Mouse (Mus musculus) kidney, adult 8-10 months (tissue): Measurements from ENCODE around the gene Mafk.
A peak's percentile ranks its signal among the peaks of the same experiment; 100 is the strongest.

Experiments
- DNase-seq, 2 experiments: peaks; one replicate each; pipeline ENCODE4 v3.0.0; 2022

Gene Mafk

DNA sequence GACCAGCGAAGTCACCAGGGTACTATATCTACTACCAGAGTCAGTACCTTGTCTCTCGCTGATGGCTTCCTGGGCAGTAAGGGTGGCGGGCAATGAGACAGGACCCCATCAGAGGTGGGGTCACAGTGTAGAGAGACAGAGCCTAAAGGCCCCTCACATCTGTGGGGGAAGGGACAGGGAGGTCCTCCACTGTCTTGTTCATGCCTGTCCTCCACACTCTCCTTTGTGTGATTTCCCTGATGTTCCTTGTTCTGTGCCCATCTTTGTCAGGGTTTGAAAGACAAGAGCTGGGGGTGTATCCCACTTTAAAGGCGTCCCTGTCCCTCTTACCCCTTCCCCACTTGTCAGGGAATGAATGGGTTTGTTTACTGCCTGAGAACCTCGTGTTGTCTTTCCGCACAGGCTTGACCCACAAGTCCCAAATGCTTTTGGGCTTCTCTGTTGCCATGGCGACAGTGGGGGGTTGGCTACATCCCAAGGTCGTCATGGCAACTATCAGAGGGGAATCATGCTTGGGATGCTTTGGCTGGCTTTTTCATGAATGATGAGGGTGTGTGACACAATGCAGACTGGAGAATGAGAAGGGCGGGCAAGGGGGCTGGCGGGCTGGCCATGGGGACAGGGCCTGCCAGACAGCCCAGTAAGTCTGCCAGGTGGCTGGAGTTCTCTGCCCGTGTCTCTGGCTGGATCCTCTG lies 6.3 kb downstream of the Mafk start:
- DNase-seq = peak; percentile 89 to 90

DNA sequence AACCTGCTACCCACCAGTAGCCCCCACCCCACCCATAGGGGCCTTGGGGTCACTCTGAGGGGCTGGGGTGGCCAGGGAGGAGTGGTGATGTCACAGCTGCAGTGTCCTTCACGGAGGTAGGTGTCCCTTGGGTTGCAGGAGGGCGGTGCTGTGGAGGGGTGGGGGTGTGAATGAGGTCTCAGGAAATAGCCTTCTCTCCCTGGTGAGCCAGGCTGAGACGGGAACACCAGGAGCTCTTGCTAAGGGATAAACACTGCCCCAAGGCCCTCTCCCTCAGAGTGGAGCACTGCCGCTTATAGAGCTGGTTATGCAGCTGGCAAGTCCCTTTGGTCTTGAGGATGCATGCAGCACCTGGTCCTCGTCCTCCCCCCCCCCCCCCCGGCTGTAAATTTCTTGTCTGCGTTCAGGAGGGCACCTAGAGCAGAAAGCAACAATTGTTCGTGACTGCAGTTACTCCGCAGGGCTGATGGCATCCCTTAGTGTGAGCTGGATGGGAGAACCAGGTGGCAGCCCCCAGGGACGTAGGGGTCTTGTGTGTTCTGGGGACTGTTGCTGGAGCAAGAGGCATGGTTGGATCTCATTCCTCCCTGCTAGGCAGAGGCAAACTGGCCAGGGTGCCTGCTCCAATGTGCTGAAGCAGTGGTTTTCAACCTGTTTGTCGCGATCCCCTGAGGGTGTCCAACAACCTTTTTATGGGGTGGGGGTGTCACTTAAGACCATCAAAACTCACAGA lies 7.0 kb downstream of the Mafk start:
- no peak for DNase-seq

DNA sequence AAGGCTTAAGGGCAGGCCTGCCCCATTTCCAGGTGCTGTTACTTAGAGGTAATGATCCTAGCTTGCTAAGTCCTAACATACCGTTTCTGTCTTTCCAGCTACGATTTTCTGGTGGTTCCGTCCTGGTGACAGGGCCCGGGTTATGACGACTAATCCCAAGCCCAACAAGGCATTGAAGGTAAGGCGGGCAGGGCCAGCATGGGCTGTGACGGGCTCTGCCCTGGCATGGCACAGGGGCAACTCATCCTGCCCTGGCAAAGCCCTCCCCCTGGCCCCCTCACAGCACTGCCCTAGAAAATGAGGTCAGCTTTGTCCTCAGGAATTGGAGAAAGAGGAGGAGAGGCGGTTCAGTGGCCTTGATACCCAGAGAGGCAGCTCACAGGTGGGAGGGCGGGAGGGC lies 7.7 kb downstream of the Mafk start:
- DNase-seq = no peak

DNA sequence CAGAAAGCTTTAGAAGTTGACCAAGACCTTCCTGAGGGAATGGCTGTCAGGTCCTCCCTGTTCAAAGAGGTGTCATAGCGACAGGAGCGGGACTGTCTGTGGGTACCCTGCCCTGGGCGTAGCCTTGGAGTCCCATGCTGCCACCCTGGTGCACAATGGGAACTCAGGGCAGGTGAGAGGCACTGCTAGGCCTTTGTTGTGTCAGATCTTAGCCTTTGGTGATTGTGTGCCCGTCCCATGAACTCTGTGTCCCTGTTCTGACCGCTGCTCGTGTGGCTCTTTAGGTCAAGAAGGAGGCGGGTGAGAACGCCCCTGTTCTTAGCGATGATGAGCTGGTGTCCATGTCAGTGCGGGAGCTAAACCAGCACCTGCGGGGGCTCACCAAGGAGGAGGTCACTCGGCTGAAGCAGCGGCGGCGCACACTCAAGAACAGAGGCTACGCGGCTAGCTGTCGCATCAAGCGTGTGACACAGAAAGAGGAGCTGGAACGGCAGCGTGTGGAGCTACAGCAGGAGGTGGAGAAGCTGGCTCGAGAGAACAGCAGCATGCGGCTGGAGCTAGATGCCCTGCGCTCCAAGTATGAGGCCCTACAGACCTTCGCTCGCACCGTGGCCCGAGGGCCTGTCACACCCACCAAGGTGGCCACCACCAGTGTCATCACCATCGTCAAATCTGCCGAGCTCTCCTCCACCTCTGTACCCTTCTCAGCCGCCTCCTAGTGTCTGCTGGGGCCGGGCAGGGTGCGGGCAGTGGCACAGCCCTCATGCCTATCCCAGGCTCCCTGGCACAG lies 8.7 kb downstream of the Mafk start:
- DNase-seq = no peak

DNA sequence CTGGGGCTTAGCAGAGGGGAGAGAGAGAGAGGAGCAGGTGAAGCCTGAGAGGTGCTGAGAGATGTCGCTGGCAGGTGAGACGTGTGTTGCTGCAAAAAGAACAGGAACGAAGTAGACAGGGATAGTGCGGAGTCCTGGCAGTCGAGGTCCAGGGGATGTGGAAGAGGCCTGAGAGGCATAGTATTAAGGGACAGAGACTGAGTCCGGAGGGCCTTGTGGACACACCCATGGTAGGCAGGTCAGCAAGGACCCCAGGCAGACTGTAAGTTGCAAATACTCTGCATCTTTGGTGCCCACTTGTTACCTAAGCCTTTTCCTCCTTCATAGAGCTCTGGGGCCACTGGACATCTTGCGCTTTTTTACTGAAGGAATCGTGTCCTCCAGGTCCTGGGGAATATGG lies 9.9 kb downstream of the Mafk start:
- no peak for DNase-seq

DNA sequence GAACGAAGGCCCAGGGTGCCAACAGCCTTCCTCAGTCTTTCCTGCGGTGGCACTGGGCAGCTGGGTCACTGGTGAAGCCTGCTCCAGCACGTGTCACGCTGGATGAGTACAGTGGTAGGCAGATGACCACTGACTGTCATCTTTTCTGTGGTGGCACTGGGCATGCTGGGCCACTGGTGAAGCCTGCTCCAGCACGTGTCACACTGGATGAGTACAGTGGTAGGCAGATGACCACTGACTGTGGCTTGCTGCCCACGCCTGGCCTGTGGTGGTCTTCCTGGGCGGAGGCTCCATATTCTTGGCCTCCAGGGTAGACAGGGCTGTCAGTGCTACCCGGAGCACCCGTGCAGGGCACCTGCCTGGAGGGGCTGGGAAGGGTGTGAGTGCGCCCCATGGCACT lies 10.6 kb downstream of the Mafk start:
- DNase-seq = no peak

DNA sequence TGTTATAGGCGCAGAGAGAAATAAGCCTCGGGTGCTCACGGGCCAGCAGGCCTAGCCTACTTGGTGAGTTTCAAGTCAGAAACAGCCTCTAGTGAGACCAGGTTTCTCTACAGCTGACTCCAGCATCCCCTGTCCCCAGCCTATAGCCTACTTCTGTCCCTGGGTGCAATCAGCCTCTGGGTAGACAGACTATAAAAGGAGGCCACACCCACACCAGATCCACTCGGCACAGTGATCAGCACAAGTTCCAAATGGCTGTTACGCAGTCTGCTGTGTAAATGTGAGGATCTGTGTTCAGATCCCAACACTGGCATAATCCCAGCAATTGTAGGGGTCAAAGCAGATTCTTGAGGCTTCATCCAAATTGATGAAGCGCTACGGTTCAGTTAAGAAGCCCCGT lies 11.9 kb downstream of the Mafk start:
- DNase-seq = no peak

DNA sequence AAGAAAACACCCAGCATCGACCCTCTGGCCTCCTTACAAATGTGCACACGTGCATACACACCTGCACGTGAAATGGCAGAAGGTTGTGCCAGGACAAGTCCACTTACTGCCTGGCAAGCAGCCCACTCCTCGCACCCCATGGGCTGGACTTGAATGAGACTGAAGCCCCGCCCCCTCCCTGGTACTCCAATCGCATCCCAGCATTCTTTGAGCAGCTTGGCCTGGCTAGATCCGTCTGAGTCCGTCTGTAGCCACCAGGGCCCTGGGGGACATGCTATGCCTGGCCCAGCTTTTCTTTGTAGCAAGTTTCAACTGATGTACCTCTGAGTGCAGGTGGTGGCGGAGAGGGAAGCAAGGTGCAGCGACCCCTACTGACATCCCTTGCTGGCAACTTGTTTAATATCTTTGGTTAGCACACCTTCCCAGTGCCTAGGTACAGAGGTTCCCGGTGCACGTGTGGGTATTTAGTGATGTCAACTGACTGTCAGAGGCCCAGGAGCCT lies 12.3 kb downstream of the Mafk start:
- peak; percentile 84 to 92 for DNase-seq

DNA sequence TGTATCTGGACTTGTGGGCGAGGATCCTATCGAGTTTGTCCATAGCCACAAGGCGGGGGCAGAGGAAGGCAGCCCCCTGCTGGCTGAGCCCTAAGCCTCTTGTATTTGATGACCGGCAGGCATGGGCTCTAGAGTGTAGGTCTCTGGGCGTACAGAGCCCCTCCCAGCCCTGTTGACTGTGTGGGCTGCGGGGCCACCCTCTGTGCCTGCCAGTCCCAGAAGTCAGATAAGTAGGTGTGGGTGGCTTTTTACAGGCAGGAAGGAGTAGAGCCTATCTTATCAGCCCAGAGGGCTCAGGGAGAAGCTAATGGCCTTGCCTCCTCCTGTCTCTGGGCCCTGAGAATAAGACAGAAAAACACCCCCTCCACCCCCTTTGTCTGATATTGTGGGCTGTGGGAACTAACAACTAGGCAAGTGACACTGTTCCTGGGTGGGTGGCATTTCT lies 12.8 kb downstream of the Mafk start:
- DNase-seq = no peak

DNA sequence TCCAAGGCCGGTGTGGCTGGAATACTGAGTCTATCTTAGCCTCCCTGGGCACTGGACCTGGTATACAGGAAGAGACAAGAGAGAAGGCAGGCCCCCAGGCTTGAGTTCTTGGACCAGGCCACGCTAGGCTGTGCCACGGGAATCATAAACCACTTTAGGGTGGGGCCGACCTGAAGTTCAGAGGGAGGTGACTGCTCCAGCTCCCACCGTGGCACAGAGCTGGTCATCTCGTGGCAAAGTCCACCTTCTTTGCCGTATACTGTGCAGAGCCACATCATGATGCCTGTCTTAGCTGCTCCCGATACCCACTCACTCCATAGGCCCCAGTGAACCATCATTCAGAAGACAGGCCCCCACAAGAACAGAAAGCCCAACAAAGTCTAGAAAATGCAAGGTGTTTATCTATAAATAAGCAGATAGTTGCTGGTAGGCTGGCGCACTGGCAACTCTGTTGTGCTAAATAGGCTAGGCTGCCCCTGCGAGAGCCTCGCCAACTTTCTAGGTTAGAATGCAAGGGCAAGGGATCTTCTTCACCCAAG lies 13.3 kb downstream of the Mafk start:
- no peak for DNase-seq

DNA sequence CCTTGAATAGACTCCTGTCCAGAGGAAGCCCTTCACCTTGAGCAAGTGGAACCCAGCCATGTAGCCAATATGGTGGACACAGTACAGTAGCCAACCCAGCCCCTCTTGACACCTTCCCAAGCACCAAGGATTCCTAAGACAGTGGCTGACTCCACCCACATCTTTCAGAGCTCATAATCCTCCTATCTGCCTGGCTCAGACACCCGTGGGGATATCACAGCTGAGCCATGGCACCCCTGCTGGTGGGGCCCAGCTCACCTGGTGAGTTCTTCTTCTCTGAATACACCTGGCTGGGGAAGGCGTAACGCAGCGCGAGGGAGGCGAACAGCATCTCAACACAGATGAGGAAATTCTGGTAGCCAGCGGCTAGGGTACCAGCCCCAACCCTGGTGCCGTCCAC lies 14.6 kb downstream of the Mafk start:
- no peak for DNase-seq

DNA sequence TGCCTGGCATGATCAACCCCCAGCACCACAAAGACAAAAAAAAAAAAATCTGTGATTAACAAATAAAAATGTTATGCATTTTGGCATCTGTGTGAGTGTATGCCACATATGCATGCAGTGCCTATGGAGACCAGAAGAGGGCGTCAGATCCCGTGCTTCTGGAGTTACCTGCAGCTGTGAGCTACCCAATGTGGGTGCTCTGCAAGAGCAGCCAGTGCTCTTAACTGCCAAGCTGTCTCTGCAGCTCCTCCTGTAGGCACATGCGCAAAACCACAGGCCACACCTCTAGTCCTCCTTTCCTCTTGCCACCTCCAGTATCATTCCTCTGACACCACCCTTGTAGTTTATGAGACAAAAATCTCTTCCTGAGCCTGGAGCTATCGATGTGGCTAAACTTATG lies 18.1 kb downstream of the Mafk start:
- DNase-seq = no peak

DNA sequence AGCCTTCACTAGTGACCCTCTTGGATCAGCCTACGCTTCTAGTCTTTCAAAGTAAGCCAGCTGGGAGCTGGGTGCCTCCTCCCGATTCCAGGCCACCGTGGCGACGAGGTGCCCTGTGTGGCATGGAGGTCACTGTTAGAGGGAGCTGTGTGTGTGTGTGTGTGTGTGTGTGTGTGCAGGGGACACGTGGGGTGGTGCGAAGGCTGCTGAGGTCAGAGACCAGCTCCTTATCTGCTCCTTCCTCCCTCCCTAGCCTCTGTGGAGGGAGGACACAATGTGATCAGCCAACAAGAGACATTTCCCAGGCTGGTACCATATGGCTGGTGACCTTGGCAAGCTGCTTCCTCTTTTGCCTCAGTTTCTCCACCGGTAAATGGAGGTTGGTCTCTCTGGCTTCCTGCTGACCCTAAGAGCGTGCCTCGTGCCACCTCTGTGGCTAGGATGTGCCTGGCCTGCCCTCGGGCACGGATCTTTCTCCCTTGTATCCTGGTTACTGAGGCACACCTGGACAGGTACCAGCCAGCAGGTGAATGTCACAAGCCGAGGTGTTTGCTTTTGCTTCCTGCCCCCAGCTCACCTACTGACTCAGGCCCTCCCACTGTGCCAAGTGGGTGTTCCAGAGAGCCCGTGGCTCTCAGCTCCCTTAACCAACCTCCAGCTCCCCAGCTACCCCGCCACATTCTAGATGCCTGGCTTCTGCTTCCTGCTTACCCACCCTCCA lies 20.5 kb downstream of the Mafk start:
- peak in 1 of 2 experiments; percentile 68 for DNase-seq

DNA sequence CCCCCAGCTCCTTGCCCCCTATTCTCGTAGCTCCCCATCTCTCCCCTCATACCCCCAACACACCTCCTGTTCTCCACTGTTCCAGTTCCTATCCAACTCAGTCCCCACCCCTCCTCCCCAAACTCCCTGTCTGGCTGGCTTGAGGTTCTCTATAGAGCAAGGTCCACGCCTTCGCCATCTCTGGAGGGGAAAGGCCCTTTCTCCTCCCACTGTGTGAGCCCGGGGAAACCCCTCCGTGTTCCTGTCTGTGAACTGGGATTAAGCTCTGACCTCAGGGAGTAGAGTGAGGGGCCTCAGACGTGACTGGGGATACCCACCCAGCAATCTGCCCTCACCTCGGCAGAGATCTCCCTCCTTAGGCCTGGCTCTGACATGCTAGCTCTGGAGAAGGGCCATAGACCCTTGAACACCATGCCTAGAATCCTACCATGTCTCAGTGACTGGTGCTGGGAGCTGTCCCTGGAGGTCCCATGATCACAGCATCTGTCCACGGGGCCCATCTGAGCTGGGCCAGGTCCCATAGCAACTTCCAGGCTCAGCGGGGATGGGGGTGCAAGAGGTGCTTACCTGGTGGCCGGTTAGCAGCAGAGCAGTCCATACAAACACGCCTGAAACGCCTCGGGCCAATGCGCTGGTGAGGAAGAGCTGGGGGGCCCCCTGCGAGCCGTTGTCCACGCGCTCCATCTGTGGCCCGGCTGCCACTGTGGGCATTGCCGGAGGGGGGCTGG lies 21.2 kb downstream of the Mafk start:
- no peak for DNase-seq

DNA sequence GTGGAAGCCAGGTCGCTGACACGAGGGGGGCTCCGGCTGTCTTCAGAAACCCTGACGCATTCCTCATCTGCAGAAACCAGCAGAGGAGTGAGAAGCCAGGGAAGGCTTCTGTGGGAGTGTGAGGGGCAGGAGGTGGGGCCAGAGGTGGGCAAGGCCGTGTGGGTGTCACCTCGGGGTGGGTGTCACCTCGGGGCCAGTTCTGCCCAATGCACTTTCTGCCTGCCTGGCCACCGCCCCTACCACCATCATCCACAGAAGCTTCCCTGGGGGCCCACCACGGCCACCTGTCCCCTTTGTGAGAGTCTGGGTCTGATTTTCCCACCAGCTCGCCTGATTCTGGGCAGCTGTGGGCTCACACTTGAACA lies 21.8 kb downstream of the Mafk start:
- no peak for DNase-seq

DNA sequence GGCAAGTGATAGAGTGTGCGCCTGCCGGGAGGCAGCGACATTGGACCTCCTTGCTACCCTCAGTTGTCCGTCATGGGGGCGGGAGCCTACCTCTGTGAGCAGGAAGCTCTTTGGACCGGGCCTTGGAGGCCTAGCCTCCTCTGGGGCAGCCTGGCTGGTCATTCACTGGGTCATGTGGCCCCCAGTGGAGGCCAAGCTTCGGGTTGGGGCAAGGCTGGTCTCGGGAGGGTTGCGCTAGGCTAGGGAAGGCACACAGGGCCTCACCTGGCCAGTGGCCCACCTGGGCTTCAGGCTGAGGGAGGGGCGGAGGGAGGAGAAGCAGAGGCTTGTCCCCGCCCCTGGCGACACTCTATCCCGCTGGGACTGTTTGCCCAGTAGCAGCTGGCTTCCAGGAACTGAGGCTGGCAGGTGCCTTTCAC lies 22.7 kb downstream of the Mafk start:
- peak; percentile 90 to 94 for DNase-seq

DNA sequence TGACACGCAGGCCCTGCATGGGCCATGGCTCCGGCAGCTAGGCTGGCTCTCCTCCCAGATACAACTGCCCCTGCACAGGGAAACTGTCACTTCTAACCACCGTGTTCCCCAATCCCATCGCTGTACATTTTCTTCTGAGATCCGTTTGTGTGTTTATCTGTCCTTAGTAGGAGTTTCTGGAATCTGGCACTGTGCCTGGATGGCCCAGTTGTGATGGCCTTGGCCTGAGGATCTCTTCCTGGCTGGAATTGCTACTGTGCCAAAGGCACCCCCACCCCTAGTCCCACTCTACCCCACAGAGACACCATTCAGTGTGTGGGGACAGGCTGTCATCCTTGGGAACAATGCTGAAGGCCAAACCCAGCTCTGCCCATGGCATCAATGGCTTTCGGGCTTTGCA lies 24.7 kb downstream of the Mafk start:
- DNase-seq = no peak

DNA sequence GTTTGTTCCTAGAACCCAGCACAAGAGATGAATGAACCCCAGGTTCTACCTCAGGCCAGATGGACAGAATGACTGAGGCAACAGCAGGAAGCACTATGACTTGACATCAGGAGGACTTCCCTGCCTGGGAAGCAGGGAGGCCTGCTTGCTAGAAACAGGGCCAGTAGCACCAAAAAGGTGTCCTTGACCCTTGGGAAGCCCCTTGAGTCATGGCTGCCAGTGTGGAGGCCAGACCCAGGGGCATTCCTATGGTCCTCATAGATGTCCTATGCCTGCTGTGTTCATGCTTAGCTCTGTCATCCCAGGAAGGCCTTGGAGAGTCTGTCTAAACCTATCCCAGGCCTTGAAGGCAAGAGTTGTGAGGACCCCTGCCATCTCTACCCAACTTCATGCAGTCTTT lies 25.1 kb downstream of the Mafk start:
- DNase-seq = no peak

DNA sequence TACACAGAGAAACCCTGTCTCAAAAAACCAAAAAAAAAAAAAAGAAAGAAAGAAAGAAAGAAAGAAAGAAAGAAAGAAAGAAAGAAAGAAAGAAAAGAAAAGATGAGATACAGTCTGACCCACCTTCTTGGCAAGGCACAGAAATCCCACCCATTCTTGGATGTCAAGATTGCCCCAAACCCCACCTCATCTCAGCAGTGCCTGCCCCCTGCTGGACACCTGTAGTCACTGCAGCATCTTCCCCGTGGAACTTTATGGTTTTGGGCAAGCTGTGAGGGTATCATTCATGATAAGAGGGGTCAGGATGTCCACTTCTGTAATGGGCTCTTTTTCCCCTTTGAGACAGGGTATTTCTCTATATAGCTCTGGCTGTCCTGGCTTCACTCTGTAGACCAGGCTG lies 26.0 kb downstream of the Mafk start:
- no peak for DNase-seq

DNA sequence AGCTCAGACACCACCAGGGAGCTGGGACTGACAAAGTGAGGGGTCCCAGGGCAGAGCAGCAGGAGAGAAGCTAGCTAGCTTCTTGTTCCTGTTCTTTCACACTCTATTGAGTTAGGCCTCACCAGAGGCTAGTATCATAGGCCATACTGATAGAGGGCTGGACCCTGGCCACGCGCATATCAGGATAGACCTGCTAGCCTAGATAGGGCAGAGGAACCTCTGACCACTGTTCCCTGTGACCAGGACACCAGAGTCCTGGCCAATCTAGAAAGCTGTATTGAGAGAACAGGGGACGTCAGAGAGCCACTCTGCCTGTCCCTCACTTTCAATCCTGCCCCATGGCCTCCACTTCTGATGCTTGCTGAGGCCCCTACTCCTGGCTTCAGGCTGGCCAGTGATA lies 26.7 kb downstream of the Mafk start:
- DNase-seq = no peak

DNA sequence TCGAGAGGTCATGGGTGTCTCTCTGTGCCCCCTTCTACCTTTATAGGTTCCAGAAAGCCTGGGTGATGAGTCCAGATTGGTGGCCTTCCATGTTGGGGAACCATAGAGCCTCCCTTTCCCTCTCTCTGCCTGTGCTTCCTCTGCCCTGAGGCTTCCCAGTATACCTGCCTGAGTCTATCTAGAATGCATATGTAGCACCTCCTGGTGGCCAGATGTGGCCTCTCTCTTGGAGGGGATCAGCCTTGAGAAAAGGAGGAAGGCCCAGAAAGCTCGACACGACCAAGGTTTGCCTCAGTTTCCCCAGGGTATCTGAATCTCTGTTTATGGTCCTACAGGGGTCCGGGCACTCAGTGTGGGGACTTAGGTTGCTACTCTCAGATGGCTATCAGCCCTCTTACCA lies 27.5 kb downstream of the Mafk start:
- DNase-seq = peak in 1 of 2 experiments; percentile 68

DNA sequence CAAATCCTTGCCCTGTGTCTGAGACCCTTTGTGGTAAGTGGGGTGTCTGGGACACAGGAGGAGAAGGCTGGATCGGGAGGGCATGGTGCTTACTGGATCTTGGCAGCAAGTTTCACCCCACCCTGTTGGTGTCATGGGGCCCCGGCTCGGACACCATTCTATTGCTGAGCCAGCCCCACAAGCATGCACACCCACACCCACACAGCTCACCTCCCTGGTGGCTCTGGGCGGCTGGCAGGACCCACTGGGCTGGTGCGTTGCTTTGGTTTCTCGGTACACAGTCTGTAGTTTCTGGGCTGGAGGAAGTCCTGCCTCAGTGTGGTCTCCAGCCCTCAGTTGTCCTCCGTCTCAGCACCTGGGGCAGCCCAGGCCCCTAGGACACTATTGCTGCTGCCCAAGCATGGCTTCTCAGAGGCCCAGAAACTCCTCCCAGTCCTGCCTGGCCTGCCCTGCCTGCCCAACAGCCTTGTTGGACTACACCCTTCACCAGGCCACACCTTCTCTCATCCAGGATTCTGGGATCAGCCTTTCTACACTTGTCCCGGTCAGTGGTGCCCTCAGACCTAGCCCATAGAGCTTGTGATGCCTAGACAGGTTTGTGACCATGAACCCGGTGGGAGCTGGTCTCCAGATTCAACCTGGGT lies 28.3 kb downstream of the Mafk start, which contains the start of gene Tmem184a:
Gene Tmem184a (minus strand): TSS at position 380 of the 644 bp plus-strand sequence.
- DNase-seq = no peak
